Mouse (Mus musculus) spleen, adult 2 months (tissue): ENCODE measurements around the gene Adcyap1.

Experiments used
- CTCF ChIP-seq: fragments of 200-500 bp; IDR thresholded peaks from 2 replicates; pipeline ENCODE4 v1.5.1; 2011; ENCODE audit warnings: mild to moderate bottlenecking, inconsistent platforms; ENCODE audit not compliant: insufficient read depth, insufficient read length, insufficient replicate concordance; ENCODE audit errors: extremely low read depth
- POLR2A ChIP-seq: fragments of 200-500 bp; IDR thresholded peaks from 2 replicates; pipeline ENCODE4 v1.6.1; 2011; ENCODE audit warnings: low read depth, low read length, inconsistent platforms

GRCm38 (mm10) chr17:93202165-93203075 lies 3.6 kb downstream of the Adcyap1 start:
- TF ChIP-seq CTCF (no peak), POLR2A (no peak)
